Mouse (Mus musculus): ENCODE results near the gene Arhgef18. TPM values are rescaled to one million over a fixed set of nuclear protein-coding genes. Genes with fewer than 3 reads are reported as not detected.
A peak's percentile ranks its signal among the peaks of the same experiment; 100 is the strongest.

The Arhgef18 gene
- polyA plus RNA-seq, 1 experiment from 2014 or later = 6.6 TPM

- no peak overlapping the region for H3K4me3 ChIP-seq (replicated peaks)
- H3K9ac ChIP-seq = no peak overlapping the region
- no peak overlapping the region for H3K27ac ChIP-seq
- ATAC-seq = no peak
- WGBS = 74% methylated on average over 2 of the region's 2 CpGs
- H3K36me3 ChIP-seq = peaks cover 15% of the 10 kb centered on the region; the same call in 1 of the 2 replicates
- H3K4me2 ChIP-seq (replicated peaks) = no peak overlapping the region
- H3K27me3 ChIP-seq (replicated peaks) = no peaks in the 10 kb centered on the region
- H3K9me3 ChIP-seq = no peaks in the 10 kb centered on the region
- H3K4me1 ChIP-seq (replicated peaks) = no peaks in the 10 kb centered on the region
Observed at GRCm38 (mm10) chr8:3428426-3428825, 35.6 kb downstream of the Arhgef18 start.

DNA sequence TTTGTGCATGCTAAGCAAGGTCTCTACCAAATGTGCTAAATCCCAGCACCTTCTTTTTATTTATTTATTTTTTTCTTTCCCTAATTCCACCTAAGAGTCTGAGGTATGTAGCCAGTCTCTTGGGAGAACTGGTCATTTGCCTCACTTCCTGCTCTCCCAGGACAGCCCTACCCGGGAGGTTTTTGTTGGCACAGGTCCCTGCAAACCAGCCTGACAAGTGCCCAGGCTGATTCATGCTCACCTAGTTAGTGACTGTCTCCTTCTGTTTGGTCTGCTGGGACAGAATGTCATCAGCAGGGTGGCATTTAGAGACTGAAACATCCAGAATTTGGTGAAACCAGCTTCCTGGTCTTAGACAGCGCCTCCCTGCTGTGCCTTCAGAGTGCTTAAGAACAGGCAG lies 37.2 kb downstream of the Arhgef18 start:
- H3K4me1 ChIP-seq (replicated peaks) = no peaks in the 10 kb centered on the region
- peaks cover 15% of the 10 kb centered on the region; the same call in 1 of the 2 replicates for H3K36me3 ChIP-seq
- H3K27ac ChIP-seq = no peak overlapping the region
- no peaks in the 10 kb centered on the region for H3K9me3 ChIP-seq
- H3K9ac ChIP-seq = no peak overlapping the region
- H3K27me3 ChIP-seq (replicated peaks) = no peaks in the 10 kb centered on the region
- no peak overlapping the region for H3K4me3 ChIP-seq (replicated peaks)
- WGBS = 75% methylated on average over 2 of the region's 2 CpGs
- no peak overlapping the region for H3K4me2 ChIP-seq (replicated peaks)
- ATAC-seq = no peak

DNA sequence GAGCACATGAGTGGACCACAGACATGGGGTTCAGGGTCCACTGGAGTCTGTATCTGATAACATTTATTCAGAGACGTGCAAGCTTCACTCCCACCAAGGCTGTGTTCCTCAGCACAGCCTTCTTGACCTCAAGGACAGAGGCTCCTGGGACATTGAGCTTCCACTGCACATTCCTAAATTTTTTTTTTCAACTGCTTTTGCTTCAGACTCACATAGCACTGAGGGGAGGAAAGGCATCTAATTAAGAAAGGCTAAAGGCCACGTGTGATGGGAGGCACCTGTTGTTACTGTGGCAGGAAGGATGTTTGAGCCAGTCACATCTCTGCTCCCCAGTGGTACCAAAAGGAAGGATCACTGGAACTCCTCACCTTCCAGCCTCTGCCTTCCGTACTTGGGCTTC lies 38.3 kb downstream of the Arhgef18 start:
- Histone ChIP-seq H3K4me2 (replicated peaks) (no peak overlapping the region), H3K4me1 (replicated peaks) (no peaks in the 10 kb centered on the region), H3K4me3 (replicated peaks) (no peak overlapping the region), H3K9ac (no peak overlapping the region), H3K36me3 (peaks cover 15% of the 10 kb centered on the region; the same call in 1 of the 2 replicates), H3K27me3 (replicated peaks) (no peaks in the 10 kb centered on the region), H3K27ac (no peak overlapping the region), H3K9me3 (no peaks in the 10 kb centered on the region)
- ATAC-seq = no peak
- WGBS = 74% methylated on average over 3 of the region's 3 CpGs

DNA sequence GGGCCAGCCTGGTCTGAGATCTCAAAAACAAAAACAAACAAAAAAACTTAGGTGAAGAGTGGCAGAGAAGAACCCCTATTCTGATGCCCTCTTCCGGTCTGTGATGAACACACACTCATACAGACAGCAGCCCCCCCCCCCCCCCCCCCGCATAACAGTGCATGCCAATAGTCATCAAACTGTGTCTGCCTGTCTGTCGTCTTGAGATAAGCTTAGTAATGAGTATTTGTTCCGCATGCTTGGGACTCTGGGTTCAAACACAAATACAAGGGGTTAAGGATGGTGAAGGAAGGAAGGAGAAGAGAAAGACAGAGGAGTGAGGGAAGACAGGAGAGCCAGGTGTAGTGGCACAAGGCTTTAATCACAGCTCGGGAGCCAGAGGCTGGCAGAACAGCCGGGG lies 43.7 kb downstream of the Arhgef18 start:
- Histone ChIP-seq H3K4me1 (replicated peaks) (no peaks in the 10 kb centered on the region), H3K27me3 (replicated peaks) (no peaks in the 10 kb centered on the region), H3K4me3 (replicated peaks) (no peak overlapping the region), H3K9ac (no peak overlapping the region), H3K27ac (no peak overlapping the region), H3K36me3 (peaks cover 41% of the 10 kb centered on the region), H3K9me3 (no peaks in the 10 kb centered on the region), H3K4me2 (replicated peaks) (no peak overlapping the region)
- WGBS = 83% methylated on average over 5 of the region's 6 CpGs
- no peak for ATAC-seq

DNA sequence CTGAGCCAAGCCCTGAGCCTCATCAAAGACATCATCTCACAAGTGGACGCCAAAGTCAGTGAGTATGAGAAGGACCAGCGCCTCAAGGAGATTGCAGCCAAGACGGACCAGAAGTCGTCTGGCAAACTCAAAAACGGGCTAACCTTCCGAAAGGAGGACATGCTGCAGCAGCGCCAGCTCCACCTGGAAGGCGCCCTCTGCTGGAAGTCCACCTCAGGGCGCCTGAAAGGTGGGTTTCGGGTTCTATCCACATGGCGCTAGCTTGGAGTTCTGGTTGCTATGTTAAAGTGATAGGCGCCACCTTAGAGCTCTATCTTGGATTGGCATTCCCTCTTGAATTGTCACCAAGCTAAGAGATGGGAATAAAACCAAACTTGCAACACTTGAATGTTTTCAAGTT lies 46.7 kb downstream of the Arhgef18 start:
- no peak overlapping the region for H3K4me3 ChIP-seq (replicated peaks)
- no peak overlapping the region for H3K9ac ChIP-seq
- no peaks in the 10 kb centered on the region for H3K27me3 ChIP-seq (replicated peaks)
- H3K36me3 ChIP-seq = peaks cover 28% of the 10 kb centered on the region
- no peaks in the 10 kb centered on the region for H3K9me3 ChIP-seq
- 71% methylated on average over 12 of the region's 12 CpGs for WGBS
- no peak overlapping the region for H3K4me2 ChIP-seq (replicated peaks)
- ATAC-seq = no peak
- no peaks in the 10 kb centered on the region for H3K4me1 ChIP-seq (replicated peaks)
- H3K27ac ChIP-seq = no peak overlapping the region

- Histone ChIP-seq H3K4me2 (replicated peaks) (no peak overlapping the region), H3K27ac (no peak overlapping the region), H3K9me3 (no peaks in the 10 kb centered on the region), H3K9ac (no peak overlapping the region), H3K27me3 (replicated peaks) (no peaks in the 10 kb centered on the region), H3K4me3 (replicated peaks) (no peak overlapping the region), H3K36me3 (peaks cover 40% of the 10 kb centered on the region), H3K4me1 (replicated peaks) (no peaks in the 10 kb centered on the region)
- WGBS = 86% methylated on average over 2 of the region's 2 CpGs
- no peak for ATAC-seq
Observed at GRCm38 (mm10) chr8:3449226-3449625, 56.4 kb downstream of the Arhgef18 start.

DNA sequence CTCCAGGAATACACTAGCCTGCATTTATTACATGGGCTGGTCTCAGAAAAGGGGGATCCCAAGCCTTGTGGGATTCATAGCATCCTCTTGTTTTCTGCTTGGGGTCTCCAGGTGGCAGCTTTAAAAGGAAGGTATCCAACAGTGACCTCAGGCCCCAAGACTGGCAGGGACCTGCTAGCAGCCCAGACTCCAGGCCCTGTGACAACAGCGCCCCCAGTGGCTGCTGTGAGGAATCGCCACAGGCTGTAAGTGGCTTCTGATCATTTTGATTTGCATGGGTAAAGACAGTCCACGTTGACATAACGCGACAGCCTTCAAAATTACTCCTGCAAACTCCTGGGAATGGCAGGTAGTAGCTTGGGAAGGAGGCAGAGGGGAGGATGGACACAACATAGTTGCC lies 57.9 kb downstream of the Arhgef18 start:
- Histone ChIP-seq H3K36me3 (peaks cover 36% of the 10 kb centered on the region), H3K9ac (no peak overlapping the region), H3K4me2 (replicated peaks) (no peak overlapping the region), H3K27me3 (replicated peaks) (no peaks in the 10 kb centered on the region), H3K4me3 (replicated peaks) (no peak overlapping the region), H3K27ac (no peak overlapping the region), H3K9me3 (no peaks in the 10 kb centered on the region), H3K4me1 (replicated peaks) (no peaks in the 10 kb centered on the region)
- 33% methylated on average over 5 of the region's 5 CpGs for WGBS
- ATAC-seq = peak; percentile 58; the same call in 1 of the 2 replicates

- H3K9me3 ChIP-seq = no peaks in the 10 kb centered on the region
- no peaks in the 10 kb centered on the region for H3K27me3 ChIP-seq (replicated peaks)
- H3K36me3 ChIP-seq = peaks cover 36% of the 10 kb centered on the region
- no peak overlapping the region for H3K9ac ChIP-seq
- H3K27ac ChIP-seq = no peak overlapping the region
- ATAC-seq = no peak
- H3K4me3 ChIP-seq (replicated peaks) = no peak overlapping the region
- no peak overlapping the region for H3K4me2 ChIP-seq (replicated peaks)
- 95% methylated on average over 25 of the region's 25 CpGs for WGBS
- no peaks in the 10 kb centered on the region for H3K4me1 ChIP-seq (replicated peaks)
Observed at GRCm38 (mm10) chr8:3451992-3452391, 59.2 kb downstream of the Arhgef18 start.

GRCm38 (mm10) chr8:3463248-3463647 lies 70.4 kb downstream of the Arhgef18 start:
- Histone ChIP-seq H3K36me3 (no peaks in the 10 kb centered on the region), H3K9ac (no peak overlapping the region), H3K27me3 (replicated peaks) (no peaks in the 10 kb centered on the region), H3K4me1 (replicated peaks) (peaks cover 3% of the 10 kb centered on the region), H3K9me3 (no peaks in the 10 kb centered on the region), H3K27ac (no peak overlapping the region), H3K4me2 (replicated peaks) (no peak overlapping the region), H3K4me3 (replicated peaks) (no peak overlapping the region)
- WGBS = 88% methylated on average over 2 of the region's 2 CpGs
- no peak for ATAC-seq

DNA sequence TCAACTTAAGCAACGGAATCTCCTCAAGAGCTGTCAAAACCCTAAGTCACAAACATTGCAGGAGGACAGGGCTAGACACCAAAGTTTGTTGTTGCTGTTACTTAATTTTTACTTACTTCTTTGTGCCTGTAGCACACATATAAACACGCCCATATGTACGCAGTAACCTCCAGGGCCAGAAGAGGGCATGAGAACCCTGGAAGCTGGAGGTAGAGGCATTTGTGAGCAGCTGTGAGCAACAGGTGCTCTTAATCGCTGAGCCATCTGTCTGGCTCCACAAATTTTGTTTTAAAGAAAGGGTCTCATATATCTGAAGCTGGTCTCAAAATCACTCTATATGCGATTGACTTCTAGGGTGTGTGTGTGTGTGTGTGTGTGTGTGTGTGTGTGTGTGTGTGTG lies 71.5 kb downstream of the Arhgef18 start:
- Histone ChIP-seq H3K9me3 (no peaks in the 10 kb centered on the region), H3K4me2 (replicated peaks) (no peak overlapping the region), H3K27me3 (replicated peaks) (no peaks in the 10 kb centered on the region), H3K4me3 (replicated peaks) (no peak overlapping the region), H3K27ac (no peak overlapping the region), H3K36me3 (no peaks in the 10 kb centered on the region), H3K9ac (no peak overlapping the region), H3K4me1 (replicated peaks) (peaks cover 3% of the 10 kb centered on the region)
- WGBS = 47% methylated on average over 5 of the region's 5 CpGs
- no peak for ATAC-seq

DNA sequence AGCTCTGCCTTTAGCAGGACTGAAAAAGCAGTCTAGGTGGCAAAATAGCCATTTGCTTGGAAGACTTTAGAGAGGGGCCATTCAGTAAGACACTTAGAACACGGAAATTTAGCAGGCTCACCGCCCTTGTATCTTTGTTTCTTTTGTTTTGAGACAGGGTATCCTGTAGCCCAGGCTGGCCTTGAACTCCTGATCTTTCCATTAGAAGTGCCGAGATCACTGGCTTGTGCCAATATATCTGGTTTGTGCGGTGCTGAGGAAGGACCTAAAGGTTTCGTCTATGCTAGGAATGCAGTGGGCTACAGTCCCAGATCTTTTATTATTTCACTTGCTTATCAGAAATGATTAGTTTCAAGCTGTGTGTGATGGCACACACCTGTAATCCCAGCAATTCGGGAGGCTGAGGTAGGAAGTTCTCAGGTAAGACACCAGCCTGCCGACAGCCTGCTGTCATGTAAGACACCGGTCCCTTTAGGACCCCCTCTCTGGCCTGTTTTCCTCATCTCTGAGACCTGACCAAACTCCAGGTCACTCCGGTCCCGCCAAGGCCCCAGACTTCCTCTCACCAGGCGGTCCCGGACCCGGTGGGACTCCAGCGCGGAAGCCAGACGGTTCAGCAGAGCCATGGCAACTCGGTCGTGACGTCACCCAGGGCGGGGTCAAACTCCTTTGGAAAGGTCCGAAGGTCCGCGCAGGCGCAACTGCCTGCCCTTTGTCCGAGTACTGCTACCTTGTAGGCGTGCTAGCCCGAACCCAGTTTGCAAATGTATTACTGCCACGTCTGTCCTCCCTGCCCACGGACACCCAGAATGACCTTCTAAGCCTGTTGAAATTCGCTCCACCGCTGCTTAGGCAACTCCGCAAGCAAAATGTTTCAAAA lies 74.4 kb downstream of the Arhgef18 start, which contains the start of gene Pex11g:
Gene Pex11g (minus strand): TSS at position 675 of the 880 bp plus-strand sequence.
- Histone ChIP-seq H3K27ac (peak within 1 kb of the TSS; percentile 67; the same call in 1 of the 2 replicates), H3K9ac (peak within 1 kb of the TSS; percentile 59), H3K27me3 (replicated peaks) (no peaks in the 10 kb centered on the region), H3K4me2 (replicated peaks) (peak within 1 kb of the TSS; percentile 74), H3K9me3 (no peaks in the 10 kb centered on the region), H3K36me3 (no peaks in the 10 kb centered on the region), H3K4me3 (replicated peaks) (peak within 1 kb of the TSS; percentile 49), H3K4me1 (replicated peaks) (peaks cover 3% of the 10 kb centered on the region)
- 4% methylated on average over 32 of the region's 32 CpGs for WGBS
- peak; percentile 98 for ATAC-seq

DNA sequence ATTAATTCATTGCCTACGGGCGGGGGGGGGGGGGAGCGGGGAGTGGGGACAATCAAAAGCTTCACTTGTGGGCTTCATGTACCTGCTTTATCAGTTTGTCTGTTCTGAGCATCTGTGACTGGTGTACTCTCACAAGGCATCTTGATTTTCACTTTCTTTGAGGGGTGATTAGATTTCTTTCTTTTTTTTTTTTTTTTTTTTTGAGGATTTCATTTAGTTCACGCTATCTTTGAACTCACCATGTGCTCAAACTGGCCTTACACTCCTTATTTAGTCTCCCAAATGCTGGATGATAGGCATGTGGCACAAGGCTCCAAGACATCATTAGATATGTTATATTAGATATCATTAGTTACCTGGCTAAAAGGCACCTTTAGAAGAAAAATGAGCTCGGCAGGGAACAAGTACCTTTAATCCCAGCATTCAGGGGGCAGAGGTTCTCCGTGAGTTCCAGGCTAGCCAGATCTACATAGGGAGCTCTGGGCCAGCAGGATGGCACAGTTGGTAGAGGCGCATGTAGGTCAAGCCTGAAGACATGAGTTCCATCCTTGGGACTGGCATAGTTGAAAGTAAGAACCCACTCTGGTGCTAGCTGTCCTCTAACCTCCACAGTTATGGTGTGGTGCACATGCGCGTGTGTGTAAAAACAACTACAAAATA lies 75.2 kb downstream of the Arhgef18 start:
- H3K27me3 ChIP-seq (replicated peaks) = no peaks in the 10 kb centered on the region
- peak overlapping the region; percentile 74 for H3K4me2 ChIP-seq (replicated peaks)
- H3K4me3 ChIP-seq (replicated peaks) = peak overlapping the region; percentile 49
- no peak; the same call in 1 of the 2 replicates for ATAC-seq
- no peaks in the 10 kb centered on the region for H3K36me3 ChIP-seq
- H3K9me3 ChIP-seq = no peaks in the 10 kb centered on the region
- peak overlapping the region; percentile 59 for H3K9ac ChIP-seq
- H3K27ac ChIP-seq = peak overlapping the region; percentile 67; the same call in 1 of the 2 replicates
- WGBS = 54% methylated on average over 9 of the region's 9 CpGs
- peaks cover 3% of the 10 kb centered on the region for H3K4me1 ChIP-seq (replicated peaks)

All from intestine, embryonic 15.5 days (tissue).